Mouse (Mus musculus): ENCODE data around the gene Rbm8a2. TPM values are rescaled to one million over a fixed set of nuclear protein-coding genes. Genes with fewer than 3 reads are reported as not detected.

Rbm8a2 gene
- polyA plus RNA-seq, 1 experiment from 2014 or later, result 0.46 TPM

GRCm38 (mm10) chr1:176011535-176011934 lies 32.6 kb upstream of the Rbm8a2 start:
- Histone ChIP-seq H3K9ac (ENCODE audit: low read length) (no peak overlapping the region), H3K4me3 (ENCODE audit: low read depth, low read length) (no peak overlapping the region), H3K27me3 (ENCODE audit: control insufficient read depth, insufficient read depth, low read length) (no peaks in the 10 kb centered on the region), H3K4me1 (replicated peaks; ENCODE audit: control insufficient read depth, insufficient read depth) (no peaks in the 10 kb centered on the region), H3K9me3 (ENCODE audit: control insufficient read depth, low read length) (no peaks in the 10 kb centered on the region), H3K36me3 (ENCODE audit: control insufficient read depth, insufficient read depth, low read length) (no peaks in the 10 kb centered on the region), H3K4me2 (replicated peaks; ENCODE audit: low read depth) (no peak overlapping the region), H3K27ac (replicated peaks) (no peak overlapping the region)
- TF ChIP-seq CTCF (IDR thresholded peaks at IDR 0.05; ENCODE audit: low read depth), result no peak
- no peak for TF ChIP-seq EP300 (optimal IDR thresholded peaks at IDR 0.05)
- ATAC-seq (ENCODE audit: low FRiP score, low TSS enrichment) (no peak), DNase-seq (ENCODE audit: low spot score) (no peak)

- no peak for ATAC-seq (ENCODE audit: low FRiP score, low TSS enrichment)
- no peak overlapping the region for H3K4me3 ChIP-seq (ENCODE audit: low read depth, low read length)
- no peaks in the 10 kb centered on the region for H3K9me3 ChIP-seq (ENCODE audit: control insufficient read depth, low read length)
- H3K36me3 ChIP-seq (ENCODE audit: control insufficient read depth, insufficient read depth, low read length), result no peaks in the 10 kb centered on the region
- H3K4me2 ChIP-seq (replicated peaks; ENCODE audit: low read depth), result no peak overlapping the region
- H3K4me1 ChIP-seq (replicated peaks; ENCODE audit: control insufficient read depth, insufficient read depth), result no peaks in the 10 kb centered on the region
- H3K27me3 ChIP-seq (ENCODE audit: control insufficient read depth, insufficient read depth, low read length), result no peaks in the 10 kb centered on the region
- no peak for DNase-seq (ENCODE audit: low spot score)
- H3K27ac ChIP-seq (replicated peaks), result no peak overlapping the region
- H3K9ac ChIP-seq (ENCODE audit: low read length), result no peak overlapping the region
- TF ChIP-seq CTCF (IDR thresholded peaks at IDR 0.05; ENCODE audit: low read depth), result no peak
- no peak for TF ChIP-seq EP300 (optimal IDR thresholded peaks at IDR 0.05)
These were observed 32.2 kb upstream of the Rbm8a2 start for GRCm38 (mm10) chr1:176011072-176011471.

DNA sequence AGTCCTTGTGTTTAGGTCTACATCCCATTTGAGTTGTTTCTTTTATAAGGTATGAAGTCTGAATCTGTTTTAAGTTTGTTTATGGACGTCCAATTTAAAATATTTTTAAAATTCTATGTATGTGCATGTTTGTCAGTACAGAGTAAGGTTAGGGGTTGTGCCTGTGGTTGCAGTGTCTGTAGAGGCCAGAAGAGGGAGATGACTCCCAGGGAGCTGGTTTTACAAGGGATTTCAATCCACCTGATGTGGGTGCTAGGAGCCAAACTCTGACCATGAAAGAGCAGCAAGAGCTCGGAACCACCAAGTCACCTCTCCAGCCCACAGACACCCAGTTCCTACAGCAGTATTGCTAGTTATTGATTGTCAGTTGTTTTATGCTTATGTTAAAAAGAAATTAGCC lies 29.5 kb upstream of the Rbm8a2 start:
- Histone ChIP-seq H3K27ac (replicated peaks) (no peak overlapping the region), H3K4me1 (replicated peaks; ENCODE audit: control insufficient read depth, insufficient read depth) (no peaks in the 10 kb centered on the region), H3K9ac (ENCODE audit: low read length) (no peak overlapping the region), H3K4me2 (replicated peaks; ENCODE audit: low read depth) (no peak overlapping the region), H3K27me3 (ENCODE audit: control insufficient read depth, insufficient read depth, low read length) (no peaks in the 10 kb centered on the region), H3K36me3 (ENCODE audit: control insufficient read depth, insufficient read depth, low read length) (no peaks in the 10 kb centered on the region), H3K9me3 (ENCODE audit: control insufficient read depth, low read length) (no peaks in the 10 kb centered on the region), H3K4me3 (ENCODE audit: low read depth, low read length) (no peak overlapping the region)
- TF ChIP-seq CTCF (IDR thresholded peaks at IDR 0.05; ENCODE audit: low read depth) (peak; percentile 23; the same call in 1 of the 2 replicates), EP300 (optimal IDR thresholded peaks at IDR 0.05) (no peak)
- ATAC-seq (ENCODE audit: low FRiP score, low TSS enrichment) (no peak), DNase-seq (ENCODE audit: low spot score) (no peak)
- 73% methylated on average over 2 of the region's 2 CpGs for WGBS

- DNase-seq (ENCODE audit: low spot score) (no peak), ATAC-seq (ENCODE audit: low FRiP score, low TSS enrichment) (no peak)
- WGBS, result 38% methylated on average over 5 of the region's 5 CpGs
- H3K27me3 ChIP-seq (ENCODE audit: control insufficient read depth, insufficient read depth, low read length), result no peaks in the 10 kb centered on the region
- no peak overlapping the region for H3K4me2 ChIP-seq (replicated peaks; ENCODE audit: low read depth)
- H3K9me3 ChIP-seq (ENCODE audit: control insufficient read depth, low read length), result no peaks in the 10 kb centered on the region
- no peak overlapping the region for H3K9ac ChIP-seq (ENCODE audit: low read length)
- no peak overlapping the region for H3K27ac ChIP-seq (replicated peaks)
- H3K36me3 ChIP-seq (ENCODE audit: control insufficient read depth, insufficient read depth, low read length), result no peaks in the 10 kb centered on the region
- no peak for TF ChIP-seq EP300 (optimal IDR thresholded peaks at IDR 0.05)
- no peak for TF ChIP-seq CTCF (IDR thresholded peaks at IDR 0.05; ENCODE audit: low read depth)
- H3K4me3 ChIP-seq (ENCODE audit: low read depth, low read length), result no peak overlapping the region
- no peaks in the 10 kb centered on the region for H3K4me1 ChIP-seq (replicated peaks; ENCODE audit: control insufficient read depth, insufficient read depth)
These were observed 21.7 kb upstream of the Rbm8a2 start for GRCm38 (mm10) chr1:176000599-176000998.

DNA sequence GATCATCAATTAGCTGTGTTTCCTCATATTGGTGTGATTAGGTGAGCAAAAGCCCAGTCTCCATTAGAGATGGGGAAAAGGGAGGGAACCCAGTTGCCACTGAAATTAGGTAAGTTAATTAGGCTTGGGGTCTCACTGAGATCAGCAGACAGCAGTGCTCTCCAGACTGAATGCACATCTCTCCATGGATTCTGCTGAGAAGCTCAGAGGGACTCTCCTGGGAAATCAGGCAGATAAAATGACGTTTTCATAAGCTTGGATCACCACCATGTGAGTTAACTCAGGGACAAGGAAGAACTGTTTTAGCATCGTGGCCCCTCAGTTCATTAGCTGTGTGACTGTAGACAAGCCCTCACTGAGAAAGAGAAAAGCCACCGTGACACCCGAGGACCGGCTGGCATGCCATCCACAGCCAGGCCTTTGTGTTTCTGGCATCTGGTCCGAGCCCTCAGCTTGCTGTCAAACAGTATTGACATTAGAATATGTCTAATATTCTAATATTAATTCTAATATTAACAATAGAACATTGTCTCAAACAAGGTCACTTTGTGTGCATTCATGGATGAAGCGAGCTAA lies 18.2 kb upstream of the Rbm8a2 start:
- TF ChIP-seq EP300 (optimal IDR thresholded peaks at IDR 0.05), result no peak
- TF ChIP-seq CTCF (IDR thresholded peaks at IDR 0.05; ENCODE audit: low read depth), result no peak
- no peak for ATAC-seq (ENCODE audit: low FRiP score, low TSS enrichment)
- no peaks in the 10 kb centered on the region for H3K9me3 ChIP-seq (ENCODE audit: control insufficient read depth, low read length)
- H3K4me1 ChIP-seq (replicated peaks; ENCODE audit: control insufficient read depth, insufficient read depth), result no peaks in the 10 kb centered on the region
- H3K9ac ChIP-seq (ENCODE audit: low read length), result no peak overlapping the region
- no peak overlapping the region for H3K4me3 ChIP-seq (ENCODE audit: low read depth, low read length)
- H3K27me3 ChIP-seq (ENCODE audit: control insufficient read depth, insufficient read depth, low read length), result no peaks in the 10 kb centered on the region
- H3K36me3 ChIP-seq (ENCODE audit: control insufficient read depth, insufficient read depth, low read length), result no peaks in the 10 kb centered on the region
- no peak overlapping the region for H3K27ac ChIP-seq (replicated peaks)
- H3K4me2 ChIP-seq (replicated peaks; ENCODE audit: low read depth), result no peak overlapping the region
- DNase-seq (ENCODE audit: low spot score), result no peak
- 71% methylated on average over 7 of the region's 7 CpGs for WGBS

GRCm38 (mm10) chr1:175988912-175989311 lies 10.0 kb upstream of the Rbm8a2 start:
- no peaks in the 10 kb centered on the region for H3K36me3 ChIP-seq (ENCODE audit: control insufficient read depth, insufficient read depth, low read length)
- ATAC-seq (ENCODE audit: low FRiP score, low TSS enrichment) (no peak), DNase-seq (ENCODE audit: low spot score) (no peak)
- TF ChIP-seq CTCF (IDR thresholded peaks at IDR 0.05; ENCODE audit: low read depth) (no peak), EP300 (optimal IDR thresholded peaks at IDR 0.05) (no peak)
- no peak overlapping the region for H3K4me2 ChIP-seq (replicated peaks; ENCODE audit: low read depth)
- H3K4me3 ChIP-seq (ENCODE audit: low read depth, low read length), result no peak overlapping the region
- no peaks in the 10 kb centered on the region for H3K9me3 ChIP-seq (ENCODE audit: control insufficient read depth, low read length)
- H3K9ac ChIP-seq (ENCODE audit: low read length), result no peak overlapping the region
- H3K4me1 ChIP-seq (replicated peaks; ENCODE audit: control insufficient read depth, insufficient read depth), result no peaks in the 10 kb centered on the region
- 54% methylated on average over 4 of the region's 4 CpGs for WGBS
- H3K27me3 ChIP-seq (ENCODE audit: control insufficient read depth, insufficient read depth, low read length), result no peaks in the 10 kb centered on the region
- no peak overlapping the region for H3K27ac ChIP-seq (replicated peaks)
